Mouse (Mus musculus): ENCODE results near the gene Rap2b.
A peak's percentile ranks its signal among the peaks of the same experiment; 100 is the strongest.

Gene Rap2b

DNA sequence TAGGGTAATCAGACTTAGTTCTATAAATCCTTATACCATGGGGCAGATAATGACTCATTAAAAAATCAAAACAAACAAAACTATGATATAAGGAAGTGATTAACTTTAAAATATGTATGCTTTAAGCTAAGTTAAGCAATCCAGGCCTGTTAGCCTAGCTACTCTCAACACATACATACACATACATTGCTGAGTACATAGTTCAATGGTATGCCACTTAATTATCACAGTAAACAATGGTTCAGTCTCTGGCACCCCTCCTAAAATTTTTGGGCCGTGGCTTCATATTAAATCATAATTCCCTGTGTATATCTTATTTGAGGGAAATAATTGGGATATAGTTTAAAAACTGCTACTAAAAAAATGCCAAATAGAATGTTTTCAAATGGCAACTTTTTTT lies at the start of gene Rap2b:
TSS of gene Rap2b (plus strand) at position 301 of the 400 bp plus-strand sequence.
- DNase-seq (ENCODE audit: low read depth, low spot score), result no peak

GRCm38 (mm10) chr3:61315002-61315401 lies 46.4 kb upstream of the Rap2b start:
- no peak for DNase-seq (ENCODE audit: low read depth, low spot score)

GRCm38 (mm10) chr3:61320031-61320430 lies 41.4 kb upstream of the Rap2b start:
- DNase-seq (ENCODE audit: low read depth, low spot score), result no peak

DNA sequence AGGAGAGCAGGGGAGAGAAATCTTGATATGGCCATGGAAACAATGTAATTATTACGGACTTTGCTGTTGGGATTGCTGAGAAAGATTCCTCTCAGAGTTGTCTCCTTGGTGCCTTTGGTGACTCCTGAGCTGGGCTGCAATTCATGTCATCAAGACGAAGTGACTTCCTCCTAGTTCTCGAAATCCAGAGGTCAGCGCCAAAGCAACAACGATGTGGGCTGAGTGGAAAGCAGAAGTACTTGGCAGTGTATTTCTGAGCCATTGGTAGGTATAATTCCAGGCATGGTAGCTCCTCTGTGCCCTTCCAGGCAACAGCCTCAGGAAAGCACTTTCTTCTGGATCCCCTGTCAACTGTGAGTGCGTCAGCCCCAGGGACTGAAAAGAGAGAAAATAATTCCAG lies 39.8 kb upstream of the Rap2b start:
- no peak for DNase-seq (ENCODE audit: low read depth, low spot score)

DNA sequence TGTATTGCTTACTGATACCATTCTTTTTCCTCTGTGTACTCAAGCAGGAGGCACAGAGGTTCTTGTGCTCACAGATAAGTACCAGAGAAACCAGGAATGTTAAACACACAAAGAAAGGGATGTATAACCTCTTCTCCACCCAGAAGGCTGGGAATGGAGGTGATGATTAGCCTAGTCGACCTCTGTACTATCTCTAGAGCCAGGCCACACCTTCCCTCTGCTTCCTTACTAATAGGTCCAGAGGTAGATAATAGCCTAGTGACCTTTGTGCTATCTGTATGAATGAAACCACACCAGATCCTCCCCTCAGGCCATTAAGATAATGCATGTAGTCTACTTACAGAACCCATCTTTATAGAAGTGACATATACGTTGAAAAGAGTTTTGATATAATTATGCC lies 25.2 kb upstream of the Rap2b start:
- DNase-seq (ENCODE audit: low read depth, low spot score), result no peak

DNA sequence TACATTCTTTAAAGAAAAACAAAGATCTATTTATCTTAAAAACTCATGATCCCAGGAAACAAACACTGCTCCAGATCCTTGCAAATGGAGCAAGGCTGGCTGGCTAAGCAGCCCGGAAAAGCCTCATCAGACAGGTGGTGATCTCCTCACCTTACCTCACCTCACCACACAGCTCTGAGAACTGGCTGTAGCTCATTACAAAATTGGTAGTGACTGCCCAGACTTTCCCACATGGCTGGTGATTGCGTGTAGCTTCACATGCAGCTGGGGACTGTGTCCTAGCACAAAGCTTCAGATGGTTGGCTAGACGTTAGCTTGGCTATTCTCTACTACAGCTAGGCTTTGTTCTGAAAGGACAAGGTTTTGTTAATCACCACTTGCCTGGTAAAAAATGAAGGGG lies 24.2 kb upstream of the Rap2b start:
- DNase-seq (ENCODE audit: low read depth, low spot score), result no peak

GRCm38 (mm10) chr3:61340321-61340720 lies 21.1 kb upstream of the Rap2b start:
- no peak for DNase-seq (ENCODE audit: low read depth, low spot score)

DNA sequence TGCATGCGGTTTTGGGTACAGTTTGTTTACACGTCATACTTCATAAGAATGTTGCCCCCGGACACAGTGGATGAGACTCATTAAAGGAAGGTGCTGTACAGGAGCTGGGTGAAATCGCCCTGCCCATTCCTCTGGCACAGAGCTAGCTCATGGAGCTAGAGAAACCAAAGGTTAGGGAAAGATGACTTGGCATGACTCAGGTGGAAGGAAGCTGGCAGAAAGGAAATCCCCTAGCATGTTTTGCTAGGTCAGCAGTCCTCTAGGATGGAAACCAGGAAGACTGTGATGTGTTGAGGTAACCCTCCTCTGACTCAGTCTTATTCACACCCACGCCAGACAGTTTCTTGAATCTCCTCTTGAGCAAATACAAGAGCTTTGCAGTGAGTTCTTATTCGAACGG lies 17.4 kb upstream of the Rap2b start:
- no peak for DNase-seq (ENCODE audit: low read depth, low spot score)

DNA sequence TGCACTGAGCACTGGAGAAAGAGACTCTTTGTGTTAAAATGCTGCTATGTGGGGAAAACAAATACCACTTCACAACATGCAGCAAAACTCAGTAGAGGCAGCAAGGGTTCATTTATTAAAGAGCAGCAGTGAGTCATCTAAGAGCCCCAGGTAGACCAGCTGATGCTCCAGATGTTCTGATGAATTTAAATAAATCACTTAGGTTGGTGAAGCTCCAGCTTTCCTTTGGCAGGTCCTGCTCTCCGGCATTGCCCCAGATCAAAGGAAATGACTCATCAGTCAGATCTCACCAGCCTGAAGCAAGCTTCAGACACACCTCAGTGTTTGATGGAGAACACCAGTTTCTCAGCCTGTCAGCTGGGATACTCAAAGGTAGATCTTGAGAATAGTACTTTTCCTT lies 15.8 kb upstream of the Rap2b start:
- DNase-seq (ENCODE audit: low read depth, low spot score), result no peak

DNA sequence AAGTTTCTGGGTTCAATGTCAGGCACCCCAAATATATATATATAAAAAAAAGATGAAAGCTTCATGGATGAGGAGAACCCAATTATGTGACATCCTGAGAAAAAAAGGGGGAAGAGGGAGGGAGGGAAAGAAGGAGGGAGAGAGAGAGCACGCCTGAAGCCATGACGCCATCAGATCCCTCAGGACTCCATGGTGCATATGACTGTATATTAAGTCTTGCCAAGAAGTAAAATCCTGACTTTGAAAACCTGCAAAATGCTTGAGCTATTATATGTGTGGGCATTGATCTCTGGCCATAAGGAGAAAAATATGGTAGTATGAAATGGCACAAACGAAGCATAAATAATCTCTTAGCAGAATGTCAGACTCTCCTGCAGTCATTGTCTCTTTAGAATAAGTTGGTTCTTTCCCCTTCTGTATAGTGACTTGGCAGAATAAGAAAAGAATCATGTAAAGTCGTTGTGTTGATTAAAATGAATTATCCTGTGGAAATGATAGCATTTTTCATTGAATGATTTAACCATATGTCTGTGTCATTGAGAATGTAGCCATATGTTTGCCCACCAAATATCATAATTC lies 13.3 kb upstream of the Rap2b start:
- no peak for DNase-seq (ENCODE audit: low read depth, low spot score)

DNA sequence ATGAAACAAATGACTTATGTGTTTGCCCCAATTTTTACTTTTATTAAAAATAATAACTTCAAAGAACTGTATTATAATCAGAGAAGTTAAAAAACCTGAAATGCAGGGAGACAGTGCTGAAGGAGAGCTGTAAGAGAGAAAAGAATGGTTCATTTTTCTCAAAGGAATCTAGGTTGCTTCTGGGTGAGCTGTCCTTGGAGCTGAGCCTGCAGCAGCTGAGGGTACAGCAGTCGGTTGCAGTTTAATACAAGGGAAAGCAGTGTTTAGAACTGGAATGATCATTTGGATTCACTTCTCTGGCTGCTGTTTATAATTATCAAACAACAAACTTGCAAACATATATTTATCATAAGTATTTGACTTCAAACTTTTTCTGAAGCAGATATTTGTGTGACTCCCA lies 12.0 kb upstream of the Rap2b start:
- no peak for DNase-seq (ENCODE audit: low read depth, low spot score)

DNA sequence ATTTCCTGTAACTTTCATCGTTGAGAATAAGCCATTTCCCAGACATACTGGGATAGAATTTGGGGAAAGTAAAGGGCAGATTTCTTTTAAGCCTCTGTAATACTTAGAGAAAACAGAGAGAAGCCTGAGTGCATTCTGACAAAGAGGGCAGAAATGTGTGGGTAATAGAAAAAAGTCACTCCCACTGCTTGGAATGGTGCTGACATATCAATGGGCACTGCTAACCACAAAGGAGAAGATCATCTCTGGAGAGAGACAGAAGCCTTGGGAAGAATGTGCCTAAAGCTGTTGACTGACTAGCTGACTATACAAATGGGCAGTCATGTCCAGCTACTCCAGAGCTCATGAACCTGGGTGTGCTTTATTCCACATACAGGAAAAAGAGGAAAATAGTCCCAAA lies 6.0 kb upstream of the Rap2b start:
- DNase-seq (ENCODE audit: low read depth, low spot score), result no peak

DNA sequence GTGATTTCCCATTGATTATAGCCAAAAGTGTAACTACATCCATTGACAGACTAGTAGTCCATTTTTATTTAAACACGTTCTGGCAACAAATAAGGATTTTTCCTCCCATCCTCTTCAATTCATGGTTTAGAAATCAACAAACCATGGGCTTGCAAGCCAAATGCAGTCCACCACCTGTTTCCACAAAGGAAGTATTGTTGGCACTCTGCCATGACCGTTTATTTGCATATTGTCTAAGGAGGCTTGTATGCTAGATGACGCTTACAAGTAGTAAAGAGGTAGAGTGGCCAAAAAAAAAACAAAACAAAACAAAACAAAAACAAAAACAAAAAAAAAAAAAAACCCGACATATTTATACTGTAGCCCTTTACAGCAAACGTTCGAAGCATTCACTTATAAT lies 3.3 kb upstream of the Rap2b start:
- DNase-seq (ENCODE audit: low read depth, low spot score), result no peak

DNA sequence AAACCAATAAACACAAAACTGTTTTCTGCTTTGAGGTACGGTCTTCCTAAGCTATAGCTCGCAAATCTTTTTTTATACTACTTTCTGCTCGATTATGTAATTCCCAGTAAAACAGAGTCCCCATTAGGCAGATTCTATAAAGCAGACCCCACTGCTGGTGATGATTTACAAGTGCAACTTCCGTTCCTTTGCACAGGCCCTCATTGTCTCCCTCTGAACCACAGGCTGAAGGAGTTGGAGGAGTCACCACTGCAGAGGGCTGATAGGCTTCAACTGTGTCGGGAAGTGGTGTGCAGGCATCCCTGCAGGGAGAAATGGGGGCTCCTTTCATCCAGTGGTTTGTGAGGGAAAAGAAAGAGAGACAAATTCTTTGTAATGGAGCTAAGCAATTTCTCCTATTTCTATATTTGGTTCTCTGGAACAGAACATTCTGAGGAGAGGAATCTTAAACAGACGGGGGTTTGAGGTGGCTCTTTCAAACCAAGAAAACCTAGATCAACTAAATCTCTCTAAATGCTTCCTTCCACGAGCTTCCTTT lies 2.6 kb upstream of the Rap2b start:
- no peak for DNase-seq (ENCODE audit: low read depth, low spot score)

DNA sequence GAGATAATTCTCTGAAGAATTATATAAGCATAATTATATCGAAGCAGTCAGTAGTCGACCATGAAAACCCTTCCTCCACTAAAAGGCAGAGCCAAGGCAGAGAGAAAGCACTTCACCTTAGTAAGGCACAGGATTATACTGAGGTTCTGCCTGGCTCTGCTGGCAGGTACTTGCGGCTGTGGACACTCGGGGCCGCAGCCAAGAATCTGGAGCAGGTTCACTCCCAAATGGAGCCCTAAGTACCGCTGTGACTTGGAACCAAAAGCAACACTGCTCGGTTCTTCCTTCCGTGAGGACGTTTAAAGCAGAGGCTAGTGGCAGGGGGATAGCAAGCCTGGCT lies 1.4 kb downstream of the Rap2b start:
- no peak for DNase-seq (ENCODE audit: low read depth, low spot score)

DNA sequence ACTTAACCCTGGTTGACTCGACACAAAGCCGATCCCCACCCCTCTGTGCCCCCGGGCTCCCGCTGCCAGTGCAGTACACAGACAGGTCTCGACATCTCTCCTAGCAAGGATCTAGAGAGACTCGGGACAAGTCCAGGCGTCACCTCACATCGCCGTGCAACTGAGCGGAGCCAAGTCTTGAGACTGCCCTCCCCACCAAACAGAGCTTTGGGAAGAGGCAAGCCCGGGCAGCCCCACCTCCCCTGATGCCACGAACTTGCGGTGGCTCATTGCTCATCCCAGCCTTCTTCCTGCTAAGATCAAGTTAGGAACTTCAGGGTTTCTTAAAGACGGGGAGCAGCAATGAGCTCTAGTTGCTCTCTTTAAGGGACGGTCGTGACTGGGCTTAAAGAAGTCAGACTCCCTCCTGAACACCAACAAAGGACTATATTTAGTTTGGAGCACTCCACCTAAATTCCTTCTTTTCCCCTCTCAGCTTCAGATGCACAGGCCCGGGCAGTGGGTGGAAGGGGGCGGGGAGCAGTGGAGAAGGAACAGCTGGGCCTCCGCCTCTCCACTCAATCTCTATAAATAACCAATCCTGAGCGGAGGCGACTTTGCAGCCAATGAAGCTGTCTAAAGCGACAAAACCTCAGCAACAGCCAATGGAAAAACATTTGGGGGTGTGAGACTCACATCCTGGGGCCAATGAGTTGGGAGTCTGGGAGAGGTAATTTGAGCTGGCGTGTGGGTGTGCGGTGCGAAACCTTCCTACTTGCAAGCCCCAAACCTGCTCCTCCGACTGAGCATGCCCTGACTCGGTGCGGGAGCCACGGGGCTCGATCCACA lies 1.9 kb downstream of the Rap2b start:
- DNase-seq (ENCODE audit: low read depth, low spot score), result peak; percentile 96

GRCm38 (mm10) chr3:61363989-61364660 lies 2.7 kb downstream of the Rap2b start:
- DNase-seq (ENCODE audit: low read depth, low spot score), result peak; percentile 97

GRCm38 (mm10) chr3:61364661-61364977 lies 3.2 kb downstream of the Rap2b start:
- DNase-seq (ENCODE audit: low read depth, low spot score), result no peak

DNA sequence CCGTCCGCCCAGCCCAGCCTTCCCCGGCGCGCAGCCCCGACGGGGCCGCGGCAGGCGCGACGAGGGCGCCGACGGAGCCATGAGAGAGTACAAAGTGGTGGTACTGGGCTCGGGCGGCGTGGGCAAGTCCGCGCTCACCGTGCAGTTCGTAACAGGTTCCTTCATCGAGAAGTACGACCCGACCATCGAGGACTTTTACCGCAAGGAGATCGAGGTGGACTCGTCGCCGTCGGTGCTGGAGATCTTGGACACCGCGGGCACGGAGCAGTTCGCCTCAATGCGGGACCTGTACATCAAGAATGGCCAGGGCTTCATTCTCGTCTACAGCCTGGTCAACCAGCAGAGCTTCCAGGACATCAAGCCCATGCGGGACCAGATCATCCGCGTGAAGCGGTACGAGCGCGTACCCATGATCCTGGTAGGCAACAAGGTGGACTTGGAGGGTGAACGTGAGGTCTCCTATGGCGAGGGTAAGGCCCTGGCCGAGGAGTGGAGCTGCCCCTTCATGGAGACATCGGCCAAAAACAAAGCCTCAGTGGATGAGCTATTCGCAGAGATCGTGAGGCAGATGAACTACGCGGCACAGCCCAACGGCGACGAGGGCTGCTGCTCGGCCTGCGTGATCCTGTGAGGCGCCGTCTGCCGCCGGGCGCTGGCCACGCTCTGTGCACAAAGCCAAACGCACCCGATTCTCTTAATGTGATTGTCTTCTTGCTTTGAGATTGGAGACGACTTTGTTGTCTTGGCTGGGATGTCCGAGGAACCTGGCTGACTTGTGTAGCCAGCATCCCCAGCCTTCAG lies 3.7 kb downstream of the Rap2b start:
- DNase-seq (ENCODE audit: low read depth, low spot score), result peak; percentile 54

DNA sequence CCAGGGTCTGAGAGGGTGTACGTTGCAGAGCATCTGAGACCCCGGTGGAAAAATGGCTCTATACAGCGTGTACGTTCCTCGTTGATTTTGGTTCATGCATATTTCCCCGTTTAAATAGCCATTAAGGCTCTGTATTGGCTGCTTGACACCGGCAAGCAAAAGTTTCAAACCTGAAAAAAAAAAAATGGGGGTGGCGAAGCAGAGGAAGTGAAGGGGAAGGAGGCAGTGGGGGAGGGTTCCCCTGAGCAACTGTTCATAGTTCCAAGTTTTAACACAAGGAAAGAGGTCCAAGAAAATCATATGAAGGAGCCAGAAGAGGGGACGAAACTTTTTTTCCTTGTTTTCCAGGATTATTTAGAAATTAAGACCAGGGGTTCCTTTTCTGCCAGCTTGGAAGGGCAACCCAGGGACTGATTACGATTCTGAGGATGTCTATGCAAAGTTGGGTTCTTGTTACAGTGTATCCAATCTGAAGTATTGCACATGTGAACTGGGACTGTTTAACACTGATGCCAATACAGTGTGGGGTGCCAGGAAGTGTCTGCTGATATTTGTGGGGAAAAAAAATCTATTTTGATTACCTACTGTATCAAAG lies 4.4 kb downstream of the Rap2b start, which contains the start of gene B430305J03Rik:
TSS of gene B430305J03Rik (minus strand) at position 173 of the 595 bp plus-strand sequence.
- DNase-seq (ENCODE audit: low read depth, low spot score), result peak; percentile 63

GRCm38 (mm10) chr3:61368446-61368845 lies 7.0 kb downstream of the Rap2b start:
- DNase-seq (ENCODE audit: low read depth, low spot score), result peak; percentile 42

- DNase-seq (ENCODE audit: low read depth, low spot score), result no peak
Observed at GRCm38 (mm10) chr3:61376001-61376400, 14.6 kb downstream of the Rap2b start.

Measured in CD4-positive helper T cell, adult 2 months (primary cell).